Mouse (Mus musculus) small intestine, adult 2 months (tissue): Measurements from ENCODE around the gene Xrcc5. TPM values are rescaled to one million over a fixed set of nuclear protein-coding genes. Genes with fewer than 3 reads are reported as not detected.
A peak's percentile ranks its signal among the peaks of the same experiment; 100 is the strongest.

Source experiments
- H3K27ac ChIP-seq: fragments of 200-500 bp; 2 replicates; pipeline ENCODE4 v1.5.1; 2012; ENCODE audit warnings: low read depth, low read length, control low read depth, inconsistent platforms; ENCODE audit not compliant: insufficient read depth
- H3K27me3 ChIP-seq: fragments of 200-500 bp; 2 replicates; pipeline ENCODE4 v1.6.1; 2012; ENCODE audit warnings: mild to moderate bottlenecking, moderate library complexity, low read length, inconsistent platforms; ENCODE audit not compliant: control insufficient read depth, insufficient read depth
- H3K36me3 ChIP-seq: fragments of 200-500 bp; 2 replicates; pipeline ENCODE4 v1.6.1; 2012; ENCODE audit warnings: mild to moderate bottlenecking, low read length, control low read depth, inconsistent platforms; ENCODE audit not compliant: control insufficient read depth, insufficient read depth
- H3K4me1 ChIP-seq: fragments of 200-500 bp; 2 replicates; pipeline ENCODE4 v1.6.1; 2012; ENCODE audit warnings: low read length, inconsistent platforms, mixed read lengths; ENCODE audit not compliant: control insufficient read depth, insufficient read depth, insufficient read length
- H3K4me3 ChIP-seq: fragments of 200-500 bp; 2 replicates; pipeline ENCODE4 v1.5.1; 2012; ENCODE audit warnings: low read depth, mild to moderate bottlenecking, control low read depth, inconsistent platforms, low read length, moderate library complexity
- CTCF ChIP-seq: fragments of 200-500 bp; IDR thresholded peaks from 2 replicates; pipeline ENCODE4 v1.5.1; 2012; ENCODE audit warnings: low read depth, mild to moderate bottlenecking, control low read depth, inconsistent platforms, low read length, moderate library complexity, mixed read lengths; ENCODE audit not compliant: insufficient replicate concordance, insufficient read length; ENCODE audit errors: extremely low read depth
- POLR2A ChIP-seq: fragments of 200-500 bp; IDR thresholded peaks from 2 replicates; pipeline ENCODE4 v1.6.1; 2012; ENCODE audit warnings: low read depth, mild to moderate bottlenecking, control low read depth, inconsistent platforms, low read length, moderate library complexity
- WGBS: fragments of 180-500 bp; shearing (Covaris S2); methylation state at CpG from one replicate; pipeline ENCODE4 v1.1.7; 2018; 5-methylcytosine and 5-hydroxymethylcytosine counted together
- polyA plus RNA-seq: library from polyadenylated mRNA; depleted of rRNA; stranded (reverse); fragments of >200 nt; gene quantifications from 2 replicates; pipeline ENCODE4 v1.2.3, GENCODE M21; 2012; rRNA removed

Xrcc5 gene
- 0.23 and 0.57 TPM in 2 replicates for polyA plus RNA-seq

GRCm38 (mm10) chr1:72307317-72307798 lies at the start of gene Xrcc5:
Gene Xrcc5, plus strand, starts transcription at chr1:72307421.
- H3K36me3 ChIP-seq: no peaks in the 10 kb centered on the region
- TF ChIP-seq POLR2A (peak; percentile 61), CTCF (no peak)
- under 1% methylated on average over 21 of the region's 21 CpGs for WGBS

GRCm38 (mm10) chr1:72263099-72263498 lies 44.1 kb upstream of the Xrcc5 start:
- Histone ChIP-seq H3K27me3 (no peaks in the 10 kb centered on the region), H3K4me1 (no peaks in the 10 kb centered on the region; the same call in 1 of the 2 replicates), H3K36me3 (0 out of 2 replicates have a peak, but pooled peaks cover 2% of the 10 kb centered on the region), H3K4me3 (no peak overlapping the region), H3K27ac (no peak overlapping the region)
- TF ChIP-seq CTCF (no peak), POLR2A (no peak)
- 89% methylated on average over 3 of the region's 3 CpGs for WGBS

More at GRCm38 (mm10) chr1:72307317-72307798, at the start of gene Xrcc5:
- Histone ChIP-seq H3K27ac (0 out of 2 replicates have a peak within 1 kb of the TSS, but pooled peaks have one; percentile 6), H3K4me3 (peak within 1 kb of the TSS; percentile 77), H3K4me1 (peaks cover 2% of the 10 kb centered on the region; the same call in 1 of the 2 replicates), H3K27me3 (no peaks in the 10 kb centered on the region)

GRCm38 (mm10) chr1:72278085-72278484 lies 29.1 kb upstream of the Xrcc5 start:
- no peak for TF ChIP-seq CTCF
- TF ChIP-seq POLR2A: no peak
- no peak overlapping the region for H3K27ac ChIP-seq
- no peak overlapping the region for H3K4me3 ChIP-seq
- WGBS: 95% methylated on average over 3 of the region's 3 CpGs
- no peaks in the 10 kb centered on the region for H3K27me3 ChIP-seq
- peaks cover 4% of the 10 kb centered on the region for H3K4me1 ChIP-seq
- peaks cover 6% of the 10 kb centered on the region for H3K36me3 ChIP-seq

- no peak overlapping the region for H3K27ac ChIP-seq
- no peaks in the 10 kb centered on the region for H3K36me3 ChIP-seq
- no peak for TF ChIP-seq POLR2A
- no peak for TF ChIP-seq CTCF
- H3K4me1 ChIP-seq: peaks cover 4% of the 10 kb centered on the region
- WGBS: 19% methylated on average over 1 of the region's 1 CpGs
- H3K27me3 ChIP-seq: no peaks in the 10 kb centered on the region
- no peak overlapping the region for H3K4me3 ChIP-seq
These were observed 24.6 kb upstream of the Xrcc5 start for GRCm38 (mm10) chr1:72282604-72283003.

- Histone ChIP-seq H3K36me3 (no peaks in the 10 kb centered on the region), H3K4me1 (peaks cover 4% of the 10 kb centered on the region), H3K27ac (peak within 1 kb of the TSS; percentile 50; the same call in 1 of the 2 replicates), H3K27me3 (no peaks in the 10 kb centered on the region), H3K4me3 (peak within 1 kb of the TSS; percentile 90)
- WGBS: 1% methylated on average over 30 of the region's 30 CpGs
- TF ChIP-seq POLR2A: peak; percentile 35; the same call in 1 of the 2 replicates
- TF ChIP-seq CTCF: no peak
These were observed 23.2 kb upstream of the Xrcc5 start, which contains the start of the genes Pecr and Tmem169 for GRCm38 (mm10) chr1:72283992-72284485. Gene Pecr, minus strand, starts transcription at chr1:72284314. Gene Tmem169, plus strand, starts transcription at chr1:72284369.

DNA sequence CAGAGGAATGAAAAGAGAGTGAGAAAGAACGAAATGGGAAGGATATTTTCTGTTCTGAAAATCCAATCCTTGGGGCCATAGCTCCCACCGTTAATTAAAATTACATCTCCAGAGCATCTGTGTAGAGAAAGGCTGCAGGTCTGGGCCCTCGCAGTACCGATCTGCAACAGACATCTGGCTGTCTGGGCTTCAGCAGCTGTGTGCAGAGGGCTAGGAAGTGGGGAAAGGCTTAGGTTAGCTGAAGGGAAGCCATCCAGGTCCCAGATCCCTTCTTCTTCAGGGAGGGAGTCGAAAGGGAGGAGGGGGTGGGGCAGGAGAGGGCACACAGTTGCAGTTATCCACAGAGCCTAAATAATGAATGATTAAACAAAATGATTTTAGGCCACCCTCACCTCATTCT lies 22.7 kb upstream of the Xrcc5 start:
- Histone ChIP-seq H3K36me3 (no peaks in the 10 kb centered on the region), H3K4me3 (no peak overlapping the region), H3K27ac (no peak overlapping the region), H3K4me1 (peaks cover 4% of the 10 kb centered on the region), H3K27me3 (no peaks in the 10 kb centered on the region)
- 8% methylated on average over 5 of the region's 5 CpGs for WGBS
- peak; percentile 12; the same call in 1 of the 2 replicates for TF ChIP-seq CTCF
- TF ChIP-seq POLR2A: no peak

- Histone ChIP-seq H3K4me3 (no peak overlapping the region), H3K4me1 (peaks cover 4% of the 10 kb centered on the region), H3K27me3 (no peaks in the 10 kb centered on the region), H3K27ac (no peak overlapping the region), H3K36me3 (no peaks in the 10 kb centered on the region)
- no peak for TF ChIP-seq CTCF
- TF ChIP-seq POLR2A: no peak
- WGBS: 79% methylated on average over 5 of the region's 5 CpGs
These were observed 20.3 kb upstream of the Xrcc5 start for GRCm38 (mm10) chr1:72286904-72287303.

- TF ChIP-seq POLR2A (no peak), CTCF (no peak)
- Histone ChIP-seq H3K36me3 (no peaks in the 10 kb centered on the region), H3K27ac (no peak overlapping the region), H3K27me3 (no peaks in the 10 kb centered on the region), H3K4me1 (no peaks in the 10 kb centered on the region), H3K4me3 (no peak overlapping the region)
- WGBS: 44% methylated on average over 4 of the region's 4 CpGs
These were observed 19.3 kb upstream of the Xrcc5 start for GRCm38 (mm10) chr1:72287893-72288292.
